Mouse (Mus musculus): ENCODE data around the gene Zbtb6. TPM values are rescaled to one million over a fixed set of nuclear protein-coding genes. Genes with fewer than 3 reads are reported as not detected.

Gene Zbtb6
- polyA plus RNA-seq, 1 experiment = 1.8 TPM

GRCm38 (mm10) chr2:37422306-37423304 lies 20.4 kb downstream of the Zbtb6 start, which contains the start of gene Rc3h2:
Rc3h2 (minus strand) TSS chr2:37422903.
- TF ChIP-seq SRF (IDR thresholded peaks at IDR 0.05; ENCODE audit: control insufficient read depth, insufficient read length, low read depth) (no peak), MYOG (IDR thresholded peaks at IDR 0.05; ENCODE audit: control insufficient read depth in 1 of 3, insufficient read depth in 1 of 3, insufficient read length in 2 of 3, low read depth in 2 of 3) (no peak), REST (IDR thresholded peaks at IDR 0.05; ENCODE audit: insufficient read depth, insufficient read length) (no peak), POLR2AphosphoS2 (IDR thresholded peaks at IDR 0.05; ENCODE audit: insufficient read length, low read depth) (peak; percentile 86), E2F4 (IDR thresholded peaks at IDR 0.05; ENCODE audit: insufficient read depth) (no peak), POLR2A (IDR thresholded peaks at IDR 0.05; ENCODE audit: insufficient read length, low read depth) (peak; percentile 70), TCF3 (IDR thresholded peaks at IDR 0.05; ENCODE audit: insufficient read length, low read depth) (no peak), CEBPB (IDR thresholded peaks at IDR 0.05; ENCODE audit: insufficient read depth, poor library complexity, severe bottlenecking) (peak; percentile 79), MYOD1 (IDR thresholded peaks at IDR 0.05; ENCODE audit: control insufficient read depth in 1 of 3, insufficient read length in 2 of 3, low read depth in 2 of 3) (no peak), TCF12 (IDR thresholded peaks at IDR 0.05; ENCODE audit: insufficient read depth, poor library complexity, severe bottlenecking) (no peak), MAX (IDR thresholded peaks at IDR 0.05; ENCODE audit: low read depth) (no peak), USF1 (IDR thresholded peaks at IDR 0.05; ENCODE audit: low read depth) (peak; percentile 84)
- Histone ChIP-seq H3K4me2 (ENCODE audit: low read depth) (peak within 1 kb of the TSS; percentile 78), H3K4me3 (peak within 1 kb of the TSS; percentile 71), H3K36me3 (ENCODE audit: control insufficient read depth, insufficient read depth) (no peaks in the 10 kb centered on the region), H3K79me2 (ENCODE audit: control insufficient read depth, insufficient read depth) (peaks cover 49% of the 10 kb centered on the region), H3K27me3 (ENCODE audit: control insufficient read depth, insufficient read depth, insufficient read length) (no peaks in the 10 kb centered on the region), H3ac (ENCODE audit: control insufficient read depth, insufficient read length) (peak within 1 kb of the TSS; percentile 45)

GRCm38 (mm10) chr2:37421903-37422302 lies 21.1 kb downstream of the Zbtb6 start:
- H3K4me2 ChIP-seq (ENCODE audit: low read depth) = peak overlapping the region; percentile 78
- no peaks in the 10 kb centered on the region for H3K27me3 ChIP-seq (ENCODE audit: control insufficient read depth, insufficient read depth, insufficient read length)
- peak overlapping the region; percentile 71 for H3K4me3 ChIP-seq
- peak overlapping the region; percentile 45 for H3ac ChIP-seq (ENCODE audit: control insufficient read depth, insufficient read length)
- H3K79me2 ChIP-seq (ENCODE audit: control insufficient read depth, insufficient read depth) = peaks cover 54% of the 10 kb centered on the region
- H3K36me3 ChIP-seq (ENCODE audit: control insufficient read depth, insufficient read depth) = no peaks in the 10 kb centered on the region
- TF ChIP-seq E2F4 (IDR thresholded peaks at IDR 0.05; ENCODE audit: insufficient read depth) (no peak), SRF (IDR thresholded peaks at IDR 0.05; ENCODE audit: control insufficient read depth, insufficient read length, low read depth) (no peak), TCF12 (IDR thresholded peaks at IDR 0.05; ENCODE audit: insufficient read depth, poor library complexity, severe bottlenecking) (no peak), REST (IDR thresholded peaks at IDR 0.05; ENCODE audit: insufficient read depth, insufficient read length) (no peak), CEBPB (IDR thresholded peaks at IDR 0.05; ENCODE audit: insufficient read depth, poor library complexity, severe bottlenecking) (no peak), MAX (IDR thresholded peaks at IDR 0.05; ENCODE audit: low read depth) (no peak), MYOD1 (IDR thresholded peaks at IDR 0.05; ENCODE audit: control insufficient read depth in 1 of 3, insufficient read length in 2 of 3, low read depth in 2 of 3) (no peak), MYOG (IDR thresholded peaks at IDR 0.05; ENCODE audit: control insufficient read depth in 1 of 3, insufficient read depth in 1 of 3, insufficient read length in 2 of 3, low read depth in 2 of 3) (no peak), POLR2A (IDR thresholded peaks at IDR 0.05; ENCODE audit: insufficient read length, low read depth) (no peak), USF1 (IDR thresholded peaks at IDR 0.05; ENCODE audit: low read depth) (no peak), POLR2AphosphoS2 (IDR thresholded peaks at IDR 0.05; ENCODE audit: insufficient read length, low read depth) (no peak), TCF3 (IDR thresholded peaks at IDR 0.05; ENCODE audit: insufficient read length, low read depth) (no peak)

GRCm38 (mm10) chr2:37395539-37395938 lies 47.4 kb downstream of the Zbtb6 start:
- Histone ChIP-seq H3K27me3 (ENCODE audit: control insufficient read depth, insufficient read depth, insufficient read length) (no peaks in the 10 kb centered on the region), H3ac (ENCODE audit: control insufficient read depth, insufficient read length) (no peak overlapping the region), H3K79me2 (ENCODE audit: control insufficient read depth, insufficient read depth) (no peaks in the 10 kb centered on the region), H3K36me3 (ENCODE audit: control insufficient read depth, insufficient read depth) (peaks cover 50% of the 10 kb centered on the region), H3K4me2 (ENCODE audit: low read depth) (no peak overlapping the region), H3K4me3 (no peak overlapping the region)
- TF ChIP-seq E2F4 (IDR thresholded peaks at IDR 0.05; ENCODE audit: insufficient read depth) = no peak
- no peak for TF ChIP-seq MYOG (IDR thresholded peaks at IDR 0.05; ENCODE audit: control insufficient read depth in 1 of 3, insufficient read depth in 1 of 3, insufficient read length in 2 of 3, low read depth in 2 of 3)
- TF ChIP-seq TCF12 (IDR thresholded peaks at IDR 0.05; ENCODE audit: insufficient read depth, poor library complexity, severe bottlenecking) = no peak
- TF ChIP-seq MYOD1 (IDR thresholded peaks at IDR 0.05; ENCODE audit: control insufficient read depth in 1 of 3, insufficient read length in 2 of 3, low read depth in 2 of 3) = no peak
- no peak for TF ChIP-seq REST (IDR thresholded peaks at IDR 0.05; ENCODE audit: insufficient read depth, insufficient read length)
- no peak for TF ChIP-seq SRF (IDR thresholded peaks at IDR 0.05; ENCODE audit: control insufficient read depth, insufficient read length, low read depth)
- TF ChIP-seq TCF3 (IDR thresholded peaks at IDR 0.05; ENCODE audit: insufficient read length, low read depth) = no peak
- TF ChIP-seq CEBPB (IDR thresholded peaks at IDR 0.05; ENCODE audit: insufficient read depth, poor library complexity, severe bottlenecking) = no peak
- TF ChIP-seq POLR2A (IDR thresholded peaks at IDR 0.05; ENCODE audit: insufficient read length, low read depth) = no peak
- no peak for TF ChIP-seq MAX (IDR thresholded peaks at IDR 0.05; ENCODE audit: low read depth)
- no peak for TF ChIP-seq POLR2AphosphoS2 (IDR thresholded peaks at IDR 0.05; ENCODE audit: insufficient read length, low read depth)
- TF ChIP-seq USF1 (IDR thresholded peaks at IDR 0.05; ENCODE audit: low read depth) = no peak

GRCm38 (mm10) chr2:37382921-37383320 lies 60.0 kb downstream of the Zbtb6 start:
- TF ChIP-seq TCF12 (IDR thresholded peaks at IDR 0.05; ENCODE audit: insufficient read depth, poor library complexity, severe bottlenecking) (no peak), TCF3 (IDR thresholded peaks at IDR 0.05; ENCODE audit: insufficient read length, low read depth) (no peak)
- no peaks in the 10 kb centered on the region for H3K79me2 ChIP-seq (ENCODE audit: control insufficient read depth, insufficient read depth)
- H3K27me3 ChIP-seq (ENCODE audit: control insufficient read depth, insufficient read depth, insufficient read length) = no peaks in the 10 kb centered on the region
- peaks cover 52% of the 10 kb centered on the region for H3K36me3 ChIP-seq (ENCODE audit: control insufficient read depth, insufficient read depth)
- no peak overlapping the region for H3K4me2 ChIP-seq (ENCODE audit: low read depth)
- no peak overlapping the region for H3ac ChIP-seq (ENCODE audit: control insufficient read depth, insufficient read length)
- H3K4me3 ChIP-seq = no peak overlapping the region

All from myocyte (in vitro differentiated cells).